Mouse (Mus musculus) cerebellum, adult (tissue): ENCODE measurements around the gene Cux1.

Source experiments
- ATAC-seq: cut with Nextera tagmentation; 2 replicates; pipeline ENCODE4 v1.9.2; 2017; ENCODE audit warnings: mild to moderate bottlenecking, moderate library complexity, mixed read lengths; ENCODE audit not compliant: insufficient number of reproducible peaks, low FRiP score, low TSS enrichment

The Cux1 gene

GRCm38 (mm10) chr5:136449801-136450200, 117.5 kb downstream of the Cux1 start:
- no peak for ATAC-seq

GRCm38 (mm10) chr5:136445967-136446366, 121.3 kb downstream of the Cux1 start:
- no peak for ATAC-seq

GRCm38 (mm10) chr5:136442238-136443187, 124.8 kb downstream of the Cux1 start:
- ATAC-seq, result no peak

- no peak for ATAC-seq
Measured at GRCm38 (mm10) chr5:136429647-136430046, 137.6 kb downstream of the Cux1 start.

- ATAC-seq, result no peak
Measured at GRCm38 (mm10) chr5:136428498-136429060, 138.7 kb downstream of the Cux1 start.

GRCm38 (mm10) chr5:136427772-136428497, 139.4 kb downstream of the Cux1 start:
- ATAC-seq, result no peak

- no peak for ATAC-seq
Measured at GRCm38 (mm10) chr5:136427121-136427771, 140.0 kb downstream of the Cux1 start.

GRCm38 (mm10) chr5:136422948-136423347, 144.3 kb downstream of the Cux1 start:
- ATAC-seq, result no peak

GRCm38 (mm10) chr5:136421885-136422284, 145.4 kb downstream of the Cux1 start:
- no peak for ATAC-seq

GRCm38 (mm10) chr5:136421316-136421715, 146.0 kb downstream of the Cux1 start:
- ATAC-seq, result no peak

GRCm38 (mm10) chr5:136420342-136420741, 146.9 kb downstream of the Cux1 start:
- no peak for ATAC-seq

GRCm38 (mm10) chr5:136417891-136418290, 149.4 kb downstream of the Cux1 start:
- ATAC-seq, result no peak

- no peak for ATAC-seq
Measured at GRCm38 (mm10) chr5:136414479-136414878, 152.8 kb downstream of the Cux1 start.

GRCm38 (mm10) chr5:136410681-136411181, 156.6 kb downstream of the Cux1 start:
- no peak for ATAC-seq

GRCm38 (mm10) chr5:136406357-136406756, 160.9 kb downstream of the Cux1 start:
- ATAC-seq, result no peak

GRCm38 (mm10) chr5:136403565-136403961, 163.7 kb downstream of the Cux1 start:
- no peak for ATAC-seq

- ATAC-seq, result no peak
Measured at GRCm38 (mm10) chr5:136402622-136403564, 164.4 kb downstream of the Cux1 start.

- ATAC-seq, result no peak
Measured at GRCm38 (mm10) chr5:136398706-136399105, 168.6 kb downstream of the Cux1 start.

GRCm38 (mm10) chr5:136396699-136397098, 170.6 kb downstream of the Cux1 start:
- ATAC-seq, result no peak
